Mouse (Mus musculus): ENCODE data around the gene Krtap4-13. TPM values are rescaled to one million over a fixed set of nuclear protein-coding genes. Genes with fewer than 3 reads are reported as not detected.
"Not testable (repeated sequence)": the region's sequence is repeated elsewhere in the genome, so short reads cannot be mapped to it uniquely, and the experiment has no call there.

The Krtap4-13 gene
- total RNA-seq (2012; rRNA removed) = not detected in 2 replicates
- polyA plus RNA-seq (2012; ENCODE audit: insufficient read depth in 1 of 2, insufficient read length in 2 of 2, low read depth in 1 of 2, low replicate concordance in 2 of 2, missing spikeins in 1 of 2) = not detected

GRCm38 (mm10) chr11:99809792-99810191 is at the start of gene Krtap4-13:
TSS of gene Krtap4-13 (minus strand) at chr11:99809892.
- H3K27ac ChIP-seq (ENCODE audit: control insufficient read depth, low read depth, low read length); H3K27me3 ChIP-seq (ENCODE audit: control insufficient read depth in 1 of 2, insufficient read depth in 2 of 2, low read length in 2 of 2); H3K4me3 ChIP-seq (ENCODE audit: control insufficient read depth in 1 of 2, insufficient read depth in 1 of 2, low read depth in 2 of 2, low read length in 2 of 2); H3K79me2 ChIP-seq (ENCODE audit: control insufficient read depth, insufficient read depth, low read length, poor library complexity); H3K36me3 ChIP-seq (ENCODE audit: control insufficient read depth in 1 of 2, insufficient read depth in 2 of 2, low read length in 2 of 2); H3K9ac ChIP-seq (ENCODE audit: control insufficient read depth, low read depth, low read length, poor library complexity, severe bottlenecking); H3K9me3 ChIP-seq (replicated peaks; ENCODE audit: insufficient read depth, low read length); H3K4me1 ChIP-seq (ENCODE audit: control insufficient read depth in 1 of 2, insufficient read depth in 2 of 2, low read length in 2 of 2); DNase-seq (ENCODE audit: low read depth, low spot score): not testable (repeated sequence)

- Histone ChIP-seq H3K9me3 (replicated peaks; ENCODE audit: insufficient read depth, low read length) (no peaks in the 10 kb centered on the region), H3K27me3 (ENCODE audit: control insufficient read depth in 1 of 2, insufficient read depth in 2 of 2, low read length in 2 of 2) (no peaks in the 10 kb centered on the region; a peak in 1 of 4 replicates), H3K4me1 (ENCODE audit: control insufficient read depth in 1 of 2, insufficient read depth in 2 of 2, low read length in 2 of 2) (no peaks in the 10 kb centered on the region), H3K36me3 (ENCODE audit: control insufficient read depth in 1 of 2, insufficient read depth in 2 of 2, low read length in 2 of 2) (no peaks in the 10 kb centered on the region), H3K4me3 (ENCODE audit: control insufficient read depth in 1 of 2, insufficient read depth in 1 of 2, low read depth in 2 of 2, low read length in 2 of 2) (no peak overlapping the region), H3K79me2 (ENCODE audit: control insufficient read depth, insufficient read depth, low read length, poor library complexity) (no peaks in the 10 kb centered on the region), H3K27ac (ENCODE audit: control insufficient read depth, low read depth, low read length) (no peak overlapping the region), H3K9ac (ENCODE audit: control insufficient read depth, low read depth, low read length, poor library complexity, severe bottlenecking) (no peak overlapping the region)
- DNase-seq (ENCODE audit: low read depth, low spot score) = no peak
- TF ChIP-seq CTCF (IDR thresholded peaks at IDR 0.05 in 2 of 3, conservative IDR thresholded peaks at IDR 0.05 in 1 of 3; ENCODE audit: control insufficient read depth in 1 of 3, insufficient read depth in 1 of 3, low read depth in 2 of 3, low read length in 3 of 3, poor library complexity in 1 of 3, severe bottlenecking in 1 of 3) = no peak
These were observed 49.1 kb upstream of the Krtap4-13 start for GRCm38 (mm10) chr11:99858761-99859160.

DNA sequence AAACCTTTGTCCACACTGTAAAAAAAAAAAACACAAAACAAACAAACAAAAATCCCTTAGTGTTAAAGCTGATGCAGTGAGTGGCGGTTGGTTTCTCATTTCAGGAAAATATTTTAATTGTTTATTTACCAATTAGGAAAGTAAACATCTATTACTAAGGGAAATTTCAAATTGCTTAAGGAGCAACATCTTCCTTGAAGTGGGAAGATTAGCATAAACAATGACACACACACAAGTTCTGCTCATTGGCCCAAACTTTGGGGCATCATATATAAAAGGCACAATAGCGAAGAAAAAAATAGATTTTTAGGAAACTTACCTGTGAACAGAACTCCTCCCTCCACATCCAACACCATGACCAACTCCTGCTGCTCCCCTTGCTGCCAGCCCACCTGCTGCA is 47.9 kb upstream of the Krtap4-13 start, which contains the start of gene Gm11568:
Gm11568 (plus strand) TSS at position 301 of the 400 bp plus-strand sequence.
- Histone ChIP-seq H3K79me2 (ENCODE audit: control insufficient read depth, insufficient read depth, low read length, poor library complexity) (no peaks in the 10 kb centered on the region), H3K36me3 (ENCODE audit: control insufficient read depth in 1 of 2, insufficient read depth in 2 of 2, low read length in 2 of 2) (no peaks in the 10 kb centered on the region), H3K4me3 (ENCODE audit: control insufficient read depth in 1 of 2, insufficient read depth in 1 of 2, low read depth in 2 of 2, low read length in 2 of 2) (no peak within 1 kb of the TSS), H3K9me3 (replicated peaks; ENCODE audit: insufficient read depth, low read length) (no peaks in the 10 kb centered on the region), H3K4me1 (ENCODE audit: control insufficient read depth in 1 of 2, insufficient read depth in 2 of 2, low read length in 2 of 2) (no peaks in the 10 kb centered on the region), H3K27ac (ENCODE audit: control insufficient read depth, low read depth, low read length) (no peak within 1 kb of the TSS), H3K27me3 (ENCODE audit: control insufficient read depth in 1 of 2, insufficient read depth in 2 of 2, low read length in 2 of 2) (no peaks in the 10 kb centered on the region; a peak in 1 of 4 replicates), H3K9ac (ENCODE audit: control insufficient read depth, low read depth, low read length, poor library complexity, severe bottlenecking) (no peak within 1 kb of the TSS)
- DNase-seq (ENCODE audit: low read depth, low spot score) = no peak
- TF ChIP-seq ZMIZ1 (IDR thresholded peaks at IDR 0.05; ENCODE audit: low read depth, low read length) (no peak), MEF2A (IDR thresholded peaks at IDR 0.05; ENCODE audit: extremely low read depth, insufficient replicate concordance, low read depth, low read length, poor library complexity, severe bottlenecking) (no peak), JUND (IDR thresholded peaks at IDR 0.05; ENCODE audit: low read depth, low read length) (no peak), SIN3A (IDR thresholded peaks at IDR 0.05; ENCODE audit: low read length) (no peak), MAX (IDR thresholded peaks at IDR 0.05; ENCODE audit: low read length) (no peak), GATA1 (IDR thresholded peaks at IDR 0.05; ENCODE audit: low read depth, low read length) (no peak), ZC3H11A (IDR thresholded peaks at IDR 0.05; ENCODE audit: low read depth, low read length) (no peak), NELFE (IDR thresholded peaks at IDR 0.05; ENCODE audit: low read depth, low read length) (no peak), MXI1 (IDR thresholded peaks at IDR 0.05; ENCODE audit: low read depth, low read length) (no peak), KAT2A (conservative IDR thresholded peaks at IDR 0.05; ENCODE audit: low read depth, low read length) (no peak)
